Mouse (Mus musculus): ENCODE results near the gene Gpn2.
A peak's percentile ranks its signal among the peaks of the same experiment; 100 is the strongest.

- peak; percentile 87 for TF ChIP-seq CTCF (IDR thresholded peaks at IDR 0.05; ENCODE audit: low read depth)
- TF ChIP-seq EP300 (IDR thresholded peaks at IDR 0.05; ENCODE audit: low read depth): no peak
Measured at GRCm38 (mm10) chr4:133609719-133610118, 25.6 kb downstream of the Gpn2 start.

Data from heart, postnatal 0 days (tissue).